Mouse (Mus musculus): ENCODE results near the gene Tbc1d17. TPM values are rescaled to one million over a fixed set of nuclear protein-coding genes. Genes with fewer than 3 reads are reported as not detected.

Gene Tbc1d17
- polyA plus RNA-seq, 1 experiment from 2014 or later: 69.4 TPM

GRCm38 (mm10) chr7:44816470-44817021, 32.3 kb downstream of the Tbc1d17 start, which contains the start of gene Atf5:
Gene Atf5 (minus strand): TSS chr7:44816658.
- Histone ChIP-seq H3K27me3 (ENCODE audit: control insufficient read depth, insufficient read depth, low read length) (no peaks in the 10 kb centered on the region), H3K4me2 (peak within 1 kb of the TSS; percentile 97), H3K27ac (ENCODE audit: low read depth, low read length) (peak within 1 kb of the TSS; percentile 93), H3K9ac (ENCODE audit: low read length) (peak within 1 kb of the TSS; percentile 95), H3K9me3 (ENCODE audit: control insufficient read depth, low read length) (no peaks in the 10 kb centered on the region), H3K4me1 (ENCODE audit: control insufficient read depth, insufficient read depth, low read length) (peaks cover 32% of the 10 kb centered on the region), H3K36me3 (ENCODE audit: control insufficient read depth, insufficient read depth, low read length) (no peaks in the 10 kb centered on the region), H3K4me3 (ENCODE audit: low read depth, low read length) (peak within 1 kb of the TSS; percentile 86)
- WGBS: under 1% methylated on average over 55 of the region's 57 CpGs
- ATAC-seq (ENCODE audit: low FRiP score) (no peak; the same call in 1 of the 2 replicates), DNase-seq (ENCODE audit: low spot score, missing footprints) (peak; percentile 95)

GRCm38 (mm10) chr7:44815721-44816469, 33.0 kb downstream of the Tbc1d17 start, which contains the start of the genes Nup62 and Il4i1:
Gene Nup62 (plus strand): TSS chr7:44816088.
Gene Il4i1 (plus strand): TSS chr7:44816387.
- DNase-seq (ENCODE audit: low spot score, missing footprints): peak; percentile 100
- WGBS: under 1% methylated on average over 54 of the region's 62 CpGs
- peak within 1 kb of the TSS; percentile 95 for H3K9ac ChIP-seq (ENCODE audit: low read length)
- H3K4me2 ChIP-seq: peak within 1 kb of the TSS; percentile 97
- ATAC-seq (ENCODE audit: low FRiP score): peak; percentile 95
- H3K4me3 ChIP-seq (ENCODE audit: low read depth, low read length): peak within 1 kb of the TSS; percentile 86
- H3K27ac ChIP-seq (ENCODE audit: low read depth, low read length): peak within 1 kb of the TSS; percentile 93
- no peaks in the 10 kb centered on the region for H3K36me3 ChIP-seq (ENCODE audit: control insufficient read depth, insufficient read depth, low read length)
- no peaks in the 10 kb centered on the region for H3K27me3 ChIP-seq (ENCODE audit: control insufficient read depth, insufficient read depth, low read length)
- no peaks in the 10 kb centered on the region for H3K9me3 ChIP-seq (ENCODE audit: control insufficient read depth, low read length)
- peaks cover 32% of the 10 kb centered on the region for H3K4me1 ChIP-seq (ENCODE audit: control insufficient read depth, insufficient read depth, low read length)

DNA sequence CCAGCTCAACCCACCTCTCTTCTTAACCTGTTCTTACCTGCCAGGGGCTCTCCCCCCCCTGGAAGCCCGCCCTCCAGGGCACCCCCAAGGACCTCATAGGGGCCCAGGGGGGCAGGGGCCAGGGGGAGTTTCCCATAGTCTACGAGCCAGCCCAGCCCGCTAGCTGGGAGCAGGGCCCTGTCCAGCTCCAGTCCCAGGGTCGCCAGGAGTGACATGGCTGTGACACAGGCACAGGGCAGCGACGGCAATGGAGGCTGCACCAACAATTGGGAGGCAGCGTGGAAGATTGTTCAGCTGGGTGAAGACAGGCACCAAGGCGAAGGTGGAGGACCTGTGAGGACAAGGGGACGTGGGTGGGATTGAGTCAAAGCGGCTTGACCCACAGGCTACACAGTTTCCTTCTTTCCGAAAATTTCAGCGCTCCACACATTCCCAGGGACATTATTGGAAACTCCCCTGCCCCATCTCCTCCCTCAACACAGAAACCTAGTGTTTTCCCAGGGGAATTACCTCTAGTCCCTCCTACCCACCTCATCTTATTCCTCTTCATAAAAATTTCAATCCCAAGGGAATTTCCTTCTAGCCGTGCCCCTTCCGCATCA, 33.8 kb downstream of the Tbc1d17 start:
- Histone ChIP-seq H3K36me3 (ENCODE audit: control insufficient read depth, insufficient read depth, low read length) (no peaks in the 10 kb centered on the region), H3K4me3 (ENCODE audit: low read depth, low read length) (peak overlapping the region; percentile 86), H3K27me3 (ENCODE audit: control insufficient read depth, insufficient read depth, low read length) (no peaks in the 10 kb centered on the region), H3K9me3 (ENCODE audit: control insufficient read depth, low read length) (no peaks in the 10 kb centered on the region), H3K27ac (ENCODE audit: low read depth, low read length) (peak overlapping the region; percentile 58), H3K9ac (ENCODE audit: low read length) (peak overlapping the region; percentile 52), H3K4me1 (ENCODE audit: control insufficient read depth, insufficient read depth, low read length) (peaks cover 32% of the 10 kb centered on the region), H3K4me2 (peak overlapping the region; percentile 97)
- DNase-seq (ENCODE audit: low spot score, missing footprints): peak; percentile 91
- ATAC-seq (ENCODE audit: low FRiP score): no peak
- 36% methylated on average over 14 of the region's 14 CpGs for WGBS

GRCm38 (mm10) chr7:44814423-44814822, 34.5 kb downstream of the Tbc1d17 start:
- Histone ChIP-seq H3K9me3 (ENCODE audit: control insufficient read depth, low read length) (no peaks in the 10 kb centered on the region), H3K4me3 (ENCODE audit: low read depth, low read length) (no peak overlapping the region), H3K9ac (ENCODE audit: low read length) (peak overlapping the region; percentile 52; the same call in 1 of the 2 replicates), H3K4me2 (no peak overlapping the region), H3K27ac (ENCODE audit: low read depth, low read length) (no peak overlapping the region), H3K36me3 (ENCODE audit: control insufficient read depth, insufficient read depth, low read length) (no peaks in the 10 kb centered on the region), H3K27me3 (ENCODE audit: control insufficient read depth, insufficient read depth, low read length) (no peaks in the 10 kb centered on the region), H3K4me1 (ENCODE audit: control insufficient read depth, insufficient read depth, low read length) (peaks cover 30% of the 10 kb centered on the region)
- ATAC-seq (ENCODE audit: low FRiP score): no peak
- 93% methylated on average over 4 of the region's 4 CpGs for WGBS
- DNase-seq (ENCODE audit: low spot score, missing footprints): no peak

- H3K4me3 ChIP-seq (ENCODE audit: low read depth, low read length): no peak overlapping the region
- H3K27ac ChIP-seq (ENCODE audit: low read depth, low read length): no peak overlapping the region
- WGBS: 91% methylated on average over 3 of the region's 3 CpGs
- H3K36me3 ChIP-seq (ENCODE audit: control insufficient read depth, insufficient read depth, low read length): no peaks in the 10 kb centered on the region
- H3K9me3 ChIP-seq (ENCODE audit: control insufficient read depth, low read length): no peaks in the 10 kb centered on the region
- ATAC-seq (ENCODE audit: low FRiP score): no peak
- no peak overlapping the region for H3K9ac ChIP-seq (ENCODE audit: low read length)
- H3K27me3 ChIP-seq (ENCODE audit: control insufficient read depth, insufficient read depth, low read length): no peaks in the 10 kb centered on the region
- no peak overlapping the region for H3K4me2 ChIP-seq
- H3K4me1 ChIP-seq (ENCODE audit: control insufficient read depth, insufficient read depth, low read length): peaks cover 28% of the 10 kb centered on the region
- DNase-seq (ENCODE audit: low spot score, missing footprints): no peak
These were observed 34.9 kb downstream of the Tbc1d17 start for GRCm38 (mm10) chr7:44813985-44814384.

DNA sequence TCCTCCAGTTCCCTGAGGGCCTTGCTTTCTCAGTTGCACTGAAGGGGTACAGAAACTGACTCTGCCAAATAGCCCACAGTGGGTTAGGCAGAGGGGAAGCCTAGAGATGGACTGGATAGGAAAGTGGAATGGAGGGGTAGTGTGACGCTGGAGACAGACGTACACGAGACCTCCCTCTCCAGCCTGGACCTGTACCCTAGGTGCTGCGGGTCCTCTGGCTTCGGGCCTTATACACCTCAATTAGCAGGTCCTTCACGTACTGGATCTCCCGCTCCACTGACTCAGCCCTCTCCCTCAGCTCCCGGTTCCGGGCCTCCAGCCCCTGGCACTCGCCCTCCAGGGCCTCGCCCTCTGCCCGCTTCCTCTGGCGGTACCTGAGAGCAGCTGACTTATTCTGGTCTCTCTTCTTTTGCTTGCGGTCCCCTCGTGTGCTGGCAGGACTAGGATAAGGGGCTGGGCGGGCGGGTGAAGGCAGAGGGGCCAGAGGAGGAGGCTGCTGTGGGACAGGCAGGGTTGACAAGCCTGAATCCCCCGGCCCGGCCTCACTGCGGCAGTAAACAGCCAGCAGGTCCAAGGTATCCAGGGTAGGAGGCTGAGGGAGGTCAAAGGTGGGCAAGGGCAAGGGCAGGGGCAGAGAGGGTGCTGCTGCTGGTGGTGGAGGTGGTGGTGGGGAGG, 36.1 kb downstream of the Tbc1d17 start:
- no peak overlapping the region for H3K27ac ChIP-seq (ENCODE audit: low read depth, low read length)
- H3K4me3 ChIP-seq (ENCODE audit: low read depth, low read length): no peak overlapping the region
- no peak overlapping the region for H3K9ac ChIP-seq (ENCODE audit: low read length)
- no peaks in the 10 kb centered on the region for H3K27me3 ChIP-seq (ENCODE audit: control insufficient read depth, insufficient read depth, low read length)
- H3K9me3 ChIP-seq (ENCODE audit: control insufficient read depth, low read length): no peaks in the 10 kb centered on the region
- ATAC-seq (ENCODE audit: low FRiP score): no peak
- no peaks in the 10 kb centered on the region for H3K36me3 ChIP-seq (ENCODE audit: control insufficient read depth, insufficient read depth, low read length)
- H3K4me2 ChIP-seq: no peak overlapping the region
- no peak for DNase-seq (ENCODE audit: low spot score, missing footprints)
- H3K4me1 ChIP-seq (ENCODE audit: control insufficient read depth, insufficient read depth, low read length): peaks cover 16% of the 10 kb centered on the region
- 90% methylated on average over 20 of the region's 20 CpGs for WGBS

- Histone ChIP-seq H3K27me3 (ENCODE audit: control insufficient read depth, insufficient read depth, low read length) (no peaks in the 10 kb centered on the region), H3K4me2 (no peak overlapping the region), H3K4me1 (ENCODE audit: control insufficient read depth, insufficient read depth, low read length) (peaks cover 9% of the 10 kb centered on the region), H3K9me3 (ENCODE audit: control insufficient read depth, low read length) (no peaks in the 10 kb centered on the region), H3K9ac (ENCODE audit: low read length) (no peak overlapping the region), H3K27ac (ENCODE audit: low read depth, low read length) (no peak overlapping the region), H3K4me3 (ENCODE audit: low read depth, low read length) (no peak overlapping the region), H3K36me3 (ENCODE audit: control insufficient read depth, insufficient read depth, low read length) (no peaks in the 10 kb centered on the region)
- DNase-seq (ENCODE audit: low spot score, missing footprints) (no peak), ATAC-seq (ENCODE audit: low FRiP score) (no peak)
- WGBS: 76% methylated on average over 7 of the region's 7 CpGs
These were observed 37.9 kb downstream of the Tbc1d17 start for GRCm38 (mm10) chr7:44810819-44811557.

DNA sequence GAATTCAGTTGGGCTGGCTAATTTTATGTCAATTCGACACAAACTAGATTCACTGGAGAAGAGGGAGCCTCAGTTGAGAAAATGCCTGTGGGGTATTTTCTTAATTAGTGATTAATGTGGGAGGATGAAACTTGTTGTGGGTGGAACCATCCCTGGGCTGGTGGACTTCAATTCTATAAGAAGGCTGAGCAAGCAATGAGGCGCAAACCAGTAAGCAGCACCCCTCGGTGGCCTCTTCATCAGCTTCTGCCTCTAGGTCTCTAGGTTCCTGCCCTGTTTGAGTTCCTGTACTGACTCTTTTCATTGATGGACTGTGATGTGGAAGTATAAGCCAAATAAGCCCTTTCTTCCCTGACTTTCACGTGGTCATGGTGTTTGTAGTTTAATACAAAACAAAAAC, 38.5 kb downstream of the Tbc1d17 start:
- H3K4me3 ChIP-seq (ENCODE audit: low read depth, low read length): no peak overlapping the region
- DNase-seq (ENCODE audit: low spot score, missing footprints): no peak
- H3K27me3 ChIP-seq (ENCODE audit: control insufficient read depth, insufficient read depth, low read length): no peaks in the 10 kb centered on the region
- H3K27ac ChIP-seq (ENCODE audit: low read depth, low read length): no peak overlapping the region
- no peak for ATAC-seq (ENCODE audit: low FRiP score)
- H3K36me3 ChIP-seq (ENCODE audit: control insufficient read depth, insufficient read depth, low read length): no peaks in the 10 kb centered on the region
- no peaks in the 10 kb centered on the region for H3K9me3 ChIP-seq (ENCODE audit: control insufficient read depth, low read length)
- peaks cover 9% of the 10 kb centered on the region for H3K4me1 ChIP-seq (ENCODE audit: control insufficient read depth, insufficient read depth, low read length)
- H3K9ac ChIP-seq (ENCODE audit: low read length): no peak overlapping the region
- WGBS: 82% methylated on average over 4 of the region's 4 CpGs
- H3K4me2 ChIP-seq: no peak overlapping the region

Measured in midbrain, embryonic 11.5 days (tissue).